Mouse (Mus musculus) cerebellum, adult 11 months (tissue): ENCODE results near the gene Cul4a.
A peak's percentile ranks its signal among the peaks of the same experiment; 100 is the strongest.
"Not testable (repeated sequence)": the region's sequence is repeated elsewhere in the genome, so short reads cannot be mapped to it uniquely, and the experiment has no call there.

Experiments
- DNase-seq: peaks from one replicate; pipeline ENCODE4 v3.0.0; 2022

Gene Cul4a

GRCm38 (mm10) chr8:13105087-13105881, at the start of gene Cul4a, which contains the start of gene Pcid2:
Cul4a (plus strand) TSS chr8:13105621.
Pcid2 (minus strand) TSS chr8:13105459.
- peak; percentile 94 for DNase-seq

DNA sequence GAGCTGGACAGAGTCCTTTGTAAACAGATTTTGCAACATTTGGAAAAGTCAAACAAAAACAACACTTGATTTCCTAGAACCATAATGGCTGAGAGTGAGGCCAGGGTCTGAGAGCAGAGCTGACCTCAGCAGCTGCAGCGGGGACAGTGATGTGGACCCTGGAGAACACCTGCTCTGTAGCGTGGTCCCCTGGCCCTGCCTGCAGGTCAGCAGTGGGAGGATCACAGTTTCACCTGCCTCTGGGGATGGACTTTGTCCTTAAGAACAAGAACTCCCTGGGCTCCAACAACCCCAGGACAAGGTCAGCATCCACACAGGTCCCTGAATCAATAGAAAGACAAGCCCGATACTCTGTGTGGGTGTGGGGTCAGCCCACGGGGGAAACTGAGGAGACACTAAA, 48.1 kb upstream of the Cul4a start:
- DNase-seq, result no peak

DNA sequence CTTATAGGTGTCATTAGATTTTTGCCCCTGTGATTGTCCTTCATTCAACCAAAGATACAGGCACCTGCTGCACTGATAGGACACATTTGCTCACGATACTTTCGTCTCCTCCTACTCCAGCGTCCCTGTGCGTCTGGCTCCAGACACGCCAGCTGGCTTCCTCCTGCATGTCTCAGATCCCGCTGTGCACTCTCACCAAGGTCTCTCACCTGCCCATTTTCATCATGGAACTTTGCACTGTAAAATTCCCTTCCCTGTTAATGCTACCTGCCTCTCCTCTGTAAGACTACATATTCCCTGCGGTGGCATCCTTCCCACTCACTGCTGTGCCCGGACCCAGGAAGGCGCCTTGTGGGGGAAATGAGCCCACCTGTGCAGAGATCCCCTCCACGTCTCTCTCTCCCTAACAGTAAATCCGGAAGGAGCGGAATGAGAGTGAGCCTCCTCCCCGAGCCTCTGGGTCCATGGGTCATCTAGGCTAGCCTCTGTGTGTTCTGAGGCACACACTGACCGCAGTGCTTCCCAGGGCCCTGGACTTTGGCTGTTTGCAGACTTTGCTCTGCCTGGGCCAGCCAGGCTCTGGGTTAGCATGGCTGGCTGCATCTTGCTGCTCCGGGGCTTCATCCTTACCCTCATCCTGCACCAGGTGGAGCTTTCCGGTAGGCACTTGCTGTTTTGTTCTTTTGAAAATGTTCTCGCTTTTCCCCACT, 44.8 kb upstream of the Cul4a start, which contains the start of gene Proz:
Proz (plus strand) TSS at position 474 of the 710 bp plus-strand sequence.
- DNase-seq, result no peak

- DNase-seq, result no peak
These were observed 42.3 kb upstream of the Cul4a start for GRCm38 (mm10) chr8:13063112-13063511.

GRCm38 (mm10) chr8:13073255-13073654, 32.2 kb upstream of the Cul4a start:
- DNase-seq, result no peak

DNA sequence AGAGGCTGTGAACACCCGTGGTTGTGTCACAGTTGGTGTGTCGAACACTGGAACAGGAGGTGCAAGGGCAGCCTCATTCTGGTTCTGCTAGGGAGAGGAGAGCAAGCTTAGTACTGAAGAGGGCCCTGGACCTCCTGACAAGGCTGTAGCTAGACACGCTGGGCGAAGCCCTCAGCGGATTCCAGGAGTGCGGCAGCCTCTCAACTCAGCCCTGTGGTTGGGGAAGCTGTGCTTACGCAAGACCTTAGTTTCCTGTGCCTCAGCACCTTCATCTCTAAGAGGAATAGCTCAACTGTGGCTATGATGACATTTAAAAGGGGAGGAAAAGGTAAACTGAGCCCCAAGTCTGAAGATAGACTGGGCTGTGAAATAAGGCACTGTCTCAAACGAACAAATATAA, 30.4 kb upstream of the Cul4a start:
- no peak for DNase-seq

- DNase-seq, result not testable (repeated sequence)
These were observed 29.8 kb upstream of the Cul4a start for GRCm38 (mm10) chr8:13075579-13075978.

DNA sequence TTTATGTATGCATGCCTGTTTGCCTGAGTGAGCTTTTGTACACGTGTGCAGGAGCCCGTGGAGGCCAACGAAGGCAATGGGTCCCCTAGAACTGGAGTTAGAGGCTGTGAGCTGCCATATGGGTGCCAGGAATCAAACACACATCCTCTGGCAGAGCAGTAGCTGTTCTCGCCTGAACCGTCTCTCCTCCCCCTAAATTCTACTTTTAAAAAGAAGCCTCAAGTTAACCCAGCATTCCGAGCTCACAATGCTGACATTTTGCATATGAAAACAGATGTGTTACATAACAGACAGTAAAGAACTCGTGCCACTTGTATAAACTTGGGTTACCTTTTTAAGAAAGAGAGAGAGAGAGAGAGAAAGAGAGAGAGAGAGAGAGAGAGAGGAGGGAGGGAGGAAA, 27.9 kb upstream of the Cul4a start:
- no peak for DNase-seq

DNA sequence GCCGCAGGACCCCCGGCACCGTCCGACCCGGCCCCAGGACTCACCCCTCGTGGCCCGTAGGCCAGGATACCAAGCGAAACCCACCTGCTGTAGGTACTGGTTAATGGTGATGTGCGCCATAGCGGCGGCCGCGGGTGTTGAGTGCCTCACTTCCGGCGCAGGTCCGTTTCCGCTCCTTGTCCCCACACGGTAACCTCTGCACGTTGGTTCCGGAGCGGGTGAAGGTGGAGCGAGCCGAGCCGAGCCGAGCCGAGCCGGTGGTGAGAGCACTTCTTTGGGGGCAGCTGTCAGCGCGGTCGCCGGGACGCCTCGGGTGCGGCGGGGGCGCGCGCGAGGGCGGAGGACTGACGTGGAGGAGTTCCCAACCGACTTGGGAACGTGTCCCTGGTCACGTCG, 732 bp upstream of the Cul4a start:
- peak; percentile 88 for DNase-seq

DNA sequence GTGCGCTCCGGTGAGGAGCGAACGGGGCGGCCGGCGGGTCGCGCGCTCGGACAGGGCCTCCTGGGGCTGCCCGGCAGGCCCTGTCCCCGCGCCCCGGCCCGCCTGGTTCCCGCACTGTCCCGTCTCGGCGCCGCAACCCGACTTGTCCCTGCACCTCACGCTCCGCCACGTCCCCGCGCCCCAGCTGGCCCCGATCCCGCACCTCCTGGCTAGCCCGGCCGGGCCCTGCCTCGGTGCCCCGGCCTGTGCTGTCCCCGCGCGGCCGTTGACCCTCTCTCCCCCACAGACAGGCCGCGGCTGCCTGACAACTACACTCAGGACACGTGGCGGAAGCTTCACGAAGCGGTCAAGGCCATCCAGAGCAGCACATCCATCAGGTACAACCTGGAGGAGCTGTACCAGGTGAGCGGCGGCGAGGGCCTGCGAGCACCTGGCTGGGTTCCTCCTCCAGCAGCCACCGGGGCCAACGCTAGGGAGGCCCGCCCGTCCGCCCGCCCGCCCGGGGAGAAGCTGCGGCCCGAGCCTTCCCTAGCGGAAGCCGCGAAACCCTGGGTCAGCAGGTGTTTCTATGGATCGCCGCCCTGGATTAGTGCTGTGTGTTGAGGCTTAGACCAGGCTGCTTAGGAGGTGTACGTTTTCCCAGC, 609 bp downstream of the Cul4a start:
- no peak for DNase-seq

DNA sequence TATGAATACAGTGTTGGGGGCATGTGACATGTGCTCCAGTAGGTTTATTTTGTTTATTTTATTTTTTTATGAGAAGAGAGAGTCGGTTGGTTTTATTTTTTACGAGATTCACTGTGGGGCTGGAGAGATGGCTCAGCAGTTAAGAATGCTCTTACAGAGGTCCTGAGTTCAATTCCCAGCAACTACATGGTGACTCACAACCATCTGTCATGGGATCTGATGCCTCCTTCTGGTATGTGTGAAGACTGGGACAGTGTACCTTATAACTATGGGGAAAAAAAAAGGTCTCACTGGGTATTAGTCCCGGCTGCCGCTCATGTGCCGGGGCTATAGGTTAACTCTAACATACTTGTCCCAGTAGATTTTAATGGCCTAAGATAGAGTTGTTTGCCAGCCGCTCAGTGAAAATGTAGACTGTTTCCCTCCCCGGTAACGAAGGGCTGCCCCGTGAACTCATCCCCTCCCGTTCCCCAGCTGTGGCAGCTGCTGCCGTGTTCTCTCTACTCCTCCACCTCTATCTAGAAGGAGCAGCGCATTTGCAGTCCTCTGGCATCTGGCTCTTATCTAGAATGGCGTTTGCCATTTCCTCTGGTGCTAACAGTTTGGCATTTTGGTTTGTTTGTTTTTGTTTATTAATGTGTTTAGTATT, 2.7 kb downstream of the Cul4a start:
- no peak for DNase-seq

DNA sequence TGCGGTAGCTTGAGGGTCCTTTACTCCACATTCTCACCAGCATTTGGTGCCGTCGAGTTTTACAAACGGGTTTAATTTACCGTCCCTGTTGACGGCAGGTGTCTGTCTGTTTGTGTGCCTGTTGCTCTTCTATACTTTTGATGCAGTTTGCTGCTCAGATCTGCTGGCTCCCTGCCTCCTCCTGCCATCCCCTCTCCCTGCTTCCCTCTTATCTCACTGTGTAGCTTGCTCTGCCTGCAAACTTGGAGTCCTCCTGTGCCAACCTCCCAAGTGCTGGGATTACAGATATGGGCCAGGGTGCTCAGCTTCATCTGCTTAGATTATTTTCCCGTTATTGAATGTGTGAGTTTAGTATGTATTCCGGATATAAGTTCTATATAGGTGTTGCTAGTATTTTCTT, 3.5 kb downstream of the Cul4a start:
- no peak for DNase-seq

DNA sequence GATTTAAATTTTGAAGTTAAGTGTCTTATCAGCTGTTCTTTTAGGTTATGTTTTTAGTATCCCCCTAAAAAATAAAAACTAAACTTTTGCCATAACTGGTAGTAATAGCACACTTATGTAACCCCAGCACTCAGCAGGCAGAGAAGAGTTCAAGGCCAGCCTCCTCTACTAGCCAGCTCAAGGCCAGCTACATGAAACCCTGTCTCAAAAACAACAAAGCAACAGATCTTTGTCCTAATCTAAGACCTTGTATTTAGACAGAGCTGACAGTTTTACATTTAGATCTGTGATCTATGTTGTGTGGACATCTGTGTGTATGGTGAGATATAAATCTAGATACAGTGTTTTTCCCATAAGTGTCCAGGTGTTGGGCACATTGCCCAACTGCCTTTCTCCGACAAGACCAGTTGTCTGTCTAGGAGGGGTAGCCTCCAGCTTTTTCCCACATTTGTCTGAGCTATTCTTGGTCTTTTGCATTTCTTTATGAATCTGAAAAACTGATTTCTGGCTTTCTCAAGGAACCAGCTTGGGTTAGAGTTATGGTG, 4.1 kb downstream of the Cul4a start:
- no peak for DNase-seq

GRCm38 (mm10) chr8:13111917-13112316, 6.5 kb downstream of the Cul4a start:
- no peak for DNase-seq

DNA sequence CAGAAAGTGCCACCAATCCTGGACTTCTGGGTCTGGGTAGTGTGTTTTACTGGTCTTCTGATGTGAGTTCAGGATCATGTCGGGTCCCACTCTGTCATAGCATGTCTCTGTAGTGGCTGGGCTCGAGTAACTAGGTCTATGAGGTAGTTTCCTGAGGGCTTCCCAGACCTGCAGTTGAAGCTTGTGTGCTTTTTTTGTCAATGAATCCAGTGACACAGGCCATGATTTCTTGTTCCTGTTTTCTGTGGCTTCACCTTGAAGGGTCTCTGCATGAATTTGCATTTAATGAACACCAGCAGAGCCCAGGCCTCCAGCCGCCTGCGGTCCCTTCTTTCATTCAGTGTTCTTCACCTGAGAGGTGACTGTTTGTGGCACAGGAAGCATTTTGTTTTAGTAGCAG, 7.8 kb downstream of the Cul4a start:
- DNase-seq, result no peak

GRCm38 (mm10) chr8:13117096-13117495, 11.7 kb downstream of the Cul4a start:
- DNase-seq, result no peak

DNA sequence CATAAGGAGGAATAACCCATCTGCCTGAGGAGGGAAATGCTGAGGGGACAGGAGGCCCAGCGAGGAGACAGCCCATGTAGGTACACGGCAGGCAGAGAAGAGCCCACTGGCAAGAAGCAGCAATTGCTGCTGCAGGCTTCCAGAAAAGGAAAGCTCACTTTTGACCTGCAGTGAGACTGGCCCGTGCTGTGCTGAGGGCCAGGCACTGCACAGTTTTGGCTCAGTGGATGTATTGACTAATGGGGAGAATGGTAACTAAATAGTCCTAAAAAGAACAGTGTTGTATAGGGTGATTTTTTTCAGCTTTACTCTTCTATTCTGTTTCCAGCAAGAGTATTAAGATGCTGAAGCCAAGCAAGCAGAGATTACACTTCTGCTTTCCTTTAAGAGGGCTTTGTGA, 13.1 kb downstream of the Cul4a start:
- DNase-seq, result no peak

DNA sequence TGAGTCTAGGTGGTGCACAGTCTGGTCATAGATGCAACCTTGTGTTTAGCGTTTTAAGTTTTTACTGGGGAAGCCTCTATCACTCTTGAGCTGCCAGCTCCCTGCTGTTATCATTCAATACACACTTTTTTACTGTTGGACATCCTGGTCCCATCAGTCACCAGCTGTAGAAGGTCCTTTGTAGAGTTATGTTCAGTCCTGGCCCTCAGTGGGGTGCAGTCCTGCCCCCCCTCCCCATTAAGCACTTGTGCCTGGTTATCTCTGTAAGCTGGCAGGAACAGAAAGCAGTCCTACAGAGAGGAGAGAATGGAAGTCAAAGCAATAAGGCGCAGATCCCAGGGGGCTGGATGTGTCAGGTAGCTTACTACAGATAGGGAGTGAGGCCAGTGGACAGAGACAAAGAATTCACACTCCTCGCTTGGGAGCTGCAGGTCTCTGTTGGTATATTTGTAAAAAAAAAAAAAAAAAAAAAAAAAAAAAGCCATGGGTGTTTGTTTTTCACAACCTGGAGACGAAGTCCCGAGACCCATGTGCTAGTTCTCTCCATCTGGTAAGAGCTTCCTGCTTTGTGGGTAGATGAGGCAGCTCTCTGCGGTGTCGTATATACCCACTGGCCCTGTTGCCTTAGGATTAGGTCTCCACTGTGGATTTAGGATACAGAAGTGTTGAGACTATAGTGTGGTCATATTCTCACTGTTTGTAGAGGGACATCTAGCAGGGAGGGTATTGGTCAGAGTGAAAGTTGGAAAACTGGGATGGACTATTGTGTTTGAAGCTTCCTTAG, 15.7 kb downstream of the Cul4a start:
- DNase-seq, result no peak

DNA sequence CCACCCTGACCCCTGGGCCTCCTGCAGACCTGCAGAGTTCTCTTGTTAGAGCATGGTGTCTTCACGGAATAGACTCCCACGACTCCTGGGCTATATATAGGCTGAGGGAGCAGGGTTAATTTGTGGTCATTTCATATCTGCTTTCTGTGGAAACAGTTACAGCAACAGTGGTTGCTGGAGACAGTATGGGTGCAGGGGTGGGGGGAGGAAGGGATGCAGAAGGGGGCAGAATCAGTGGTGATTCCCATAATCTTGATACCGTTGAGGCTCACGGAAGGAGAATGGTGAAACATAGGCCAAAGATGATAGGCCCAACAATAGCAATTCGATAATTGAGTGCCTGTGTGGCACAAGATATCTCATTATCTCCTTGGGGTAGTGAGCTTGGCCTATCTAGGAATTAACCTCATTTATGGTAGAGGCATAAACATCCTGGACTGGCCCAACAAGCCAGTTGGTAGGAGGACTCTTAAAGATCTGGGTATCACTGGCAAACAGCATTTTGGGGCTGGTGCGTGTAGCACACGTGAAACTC, 17.5 kb downstream of the Cul4a start:
- DNase-seq, result no peak

- no peak for DNase-seq
These were observed 19.5 kb downstream of the Cul4a start for GRCm38 (mm10) chr8:13124897-13125296.

DNA sequence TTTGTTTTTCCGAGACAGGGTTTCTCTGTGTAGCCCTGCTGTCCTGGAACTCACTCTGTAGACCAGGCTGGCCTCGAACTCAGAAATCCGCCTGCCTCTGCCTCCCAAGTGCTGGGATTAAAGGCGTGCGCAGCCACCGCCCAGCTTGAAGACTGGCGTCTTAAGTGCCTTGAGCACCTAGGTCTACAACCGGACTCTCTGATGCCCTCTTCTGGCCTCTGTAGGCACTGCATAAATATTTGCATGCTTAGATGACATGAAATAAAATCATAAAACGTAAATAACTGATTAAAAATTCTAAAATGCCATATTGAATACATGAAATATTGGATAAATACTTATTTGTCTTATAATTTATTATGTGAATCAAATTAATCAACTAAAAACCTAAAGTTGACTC, 26.8 kb downstream of the Cul4a start:
- peak; percentile 45 for DNase-seq

- no peak for DNase-seq
These were observed 34.3 kb downstream of the Cul4a start for GRCm38 (mm10) chr8:13139641-13140182.
